Mouse (Mus musculus) hindbrain, embryonic 15.5 days (tissue): ENCODE measurements around the gene Fbxo2. TPM values are rescaled to one million over a fixed set of nuclear protein-coding genes. Genes with fewer than 3 reads are reported as not detected.
"Not testable (repeated sequence)": the region's sequence is repeated elsewhere in the genome, so short reads cannot be mapped to it uniquely, and the experiment has no call there.

ENCODE experiments used
- ATAC-seq: fragments of 200-750 bp; cut with Nextera tagmentation; 2 replicates; pipeline ENCODE4 v1.8.0; 2017; ENCODE audit warnings: low read depth, moderate number of reproducible peaks, moderate TSS enrichment; ENCODE audit not compliant: low FRiP score
- H3K27ac ChIP-seq: fragments of 300-500 bp; sonication (generic); replicated peaks from 2 replicates; pipeline ENCODE4 v1.5.1; 2015; ENCODE audit warnings: mild to moderate bottlenecking, inconsistent platforms
- H3K27me3 ChIP-seq: fragments of 300-500 bp; sonication (generic); 2 replicates; pipeline ENCODE4 v1.6.1; 2015; ENCODE audit warnings: control low read depth, inconsistent platforms
- H3K36me3 ChIP-seq: fragments of 300-500 bp; sonication (generic); 2 replicates; pipeline ENCODE4 v1.6.1; 2015; ENCODE audit warnings: control low read depth, inconsistent platforms
- H3K4me1 ChIP-seq: fragments of 300-500 bp; sonication (generic); replicated peaks from 2 replicates; pipeline ENCODE4 v1.6.1; 2015; ENCODE audit warnings: control low read depth, inconsistent platforms
- H3K4me2 ChIP-seq: fragments of 300-500 bp; sonication (generic); 2 replicates; pipeline ENCODE4 v1.6.1; 2015; ENCODE audit warnings: moderate library complexity, mild to moderate bottlenecking, inconsistent platforms
- H3K4me3 ChIP-seq: fragments of 300-500 bp; sonication (generic); 2 replicates; pipeline ENCODE4 v1.5.1; 2015; ENCODE audit warnings: mild to moderate bottlenecking, inconsistent platforms
- H3K9ac ChIP-seq: fragments of 300-500 bp; sonication (generic); 2 replicates; pipeline ENCODE4 v1.6.1; 2015; ENCODE audit warnings: inconsistent platforms
- H3K9me3 ChIP-seq: fragments of 300-500 bp; sonication (generic); 2 replicates; pipeline ENCODE4 v1.6.1; 2016; ENCODE audit warnings: control low read depth, inconsistent platforms
- WGBS: fragments of 180-500 bp; shearing (Covaris S2); methylation state at CpG from one replicate; pipeline ENCODE4 v1.1.7; 2015; 5-methylcytosine and 5-hydroxymethylcytosine counted together
- polyA plus RNA-seq: library from polyadenylated mRNA; unstranded; fragments of >200 nt; fragmentation: Nextera tagmentation; extraction: Ambion mirVana; gene quantifications from 2 replicates; pipeline ENCODE4 v1.2.1, GENCODE M21; 2015

Gene Fbxo2
- polyA plus RNA-seq, 1 experiment from 2014 or later = 23.4 TPM

DNA sequence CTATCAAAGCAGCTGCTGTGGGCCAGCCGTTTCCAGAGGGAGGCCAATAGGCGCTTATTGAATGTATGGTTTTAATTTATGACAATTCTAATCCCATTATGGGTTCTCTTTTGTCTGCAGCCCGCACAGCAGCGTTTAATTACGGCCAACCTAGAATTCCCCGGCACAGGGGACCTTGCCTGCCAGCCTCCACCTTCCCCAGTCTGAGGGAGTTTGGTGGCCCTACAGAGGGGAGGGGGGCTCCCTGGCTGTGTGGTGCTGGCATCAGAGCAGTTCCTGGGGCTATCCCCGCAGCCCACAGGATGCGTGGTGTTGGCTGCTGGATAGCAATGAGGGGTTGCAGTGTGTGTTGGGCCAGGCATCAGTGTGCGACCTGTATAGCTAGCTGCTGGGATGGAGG, 24.1 kb downstream of the Fbxo2 start:
- Histone ChIP-seq H3K27me3 (no peaks in the 10 kb centered on the region), H3K9ac (no peak overlapping the region), H3K27ac (no peak overlapping the region), H3K4me1 (peaks cover 13% of the 10 kb centered on the region; the same call in 1 of the 2 replicates), H3K4me3 (no peak overlapping the region), H3K4me2 (no peak overlapping the region), H3K36me3 (no peaks in the 10 kb centered on the region), H3K9me3 (no peaks in the 10 kb centered on the region)
- WGBS = 31% methylated on average over 9 of the region's 9 CpGs
- 0 out of 2 replicates have a peak, but pooled peaks have one; percentile 37 for ATAC-seq

DNA sequence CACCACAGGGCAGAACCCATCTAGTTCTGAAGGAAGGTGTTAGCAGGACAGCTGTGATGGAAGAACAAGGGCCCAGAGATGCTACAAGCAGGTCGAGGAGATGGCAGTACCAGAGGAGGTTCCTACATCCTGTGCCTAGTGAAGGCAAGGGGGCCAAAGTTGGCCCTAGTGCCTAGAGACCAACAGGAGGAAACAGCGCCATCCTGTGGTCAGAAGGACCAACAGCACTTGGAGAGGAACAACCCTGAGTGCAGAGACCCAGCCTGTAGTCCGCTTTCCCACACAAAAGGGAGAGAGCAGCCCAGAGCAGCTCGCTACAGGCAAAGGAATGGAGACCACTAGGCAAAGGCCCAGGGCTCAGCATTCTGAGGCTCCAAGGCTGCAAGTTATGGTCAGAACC, 25.4 kb downstream of the Fbxo2 start:
- peaks cover 13% of the 10 kb centered on the region; the same call in 1 of the 2 replicates for H3K4me1 ChIP-seq
- no peaks in the 10 kb centered on the region for H3K27me3 ChIP-seq
- H3K4me2 ChIP-seq = no peak overlapping the region
- no peak for ATAC-seq
- H3K4me3 ChIP-seq = no peak overlapping the region
- no peaks in the 10 kb centered on the region for H3K9me3 ChIP-seq
- H3K36me3 ChIP-seq = no peaks in the 10 kb centered on the region
- WGBS = 73% methylated on average over 4 of the region's 4 CpGs
- no peak overlapping the region for H3K9ac ChIP-seq
- no peak overlapping the region for H3K27ac ChIP-seq

DNA sequence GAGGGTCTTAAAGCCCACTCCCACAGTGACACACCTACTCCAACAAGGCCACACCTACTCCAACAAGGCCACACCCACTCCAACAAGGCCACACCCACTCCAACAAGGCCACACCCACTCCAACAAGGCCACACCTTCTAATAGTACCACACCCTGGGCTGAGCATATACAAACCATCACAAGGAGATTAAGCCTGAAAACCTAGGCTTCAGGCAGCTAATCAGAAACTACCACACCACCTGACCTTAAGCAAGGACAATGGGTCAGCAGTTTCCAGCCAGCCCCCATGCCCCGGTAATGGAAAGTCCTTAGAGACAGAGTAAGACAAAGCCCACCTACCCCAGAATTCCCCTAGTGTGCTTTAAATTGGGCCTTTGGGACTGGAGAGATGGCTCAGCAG, 28.3 kb downstream of the Fbxo2 start:
- H3K4me1 ChIP-seq = peaks cover 14% of the 10 kb centered on the region
- ATAC-seq, H3K36me3 ChIP-seq, H3K27ac ChIP-seq, H3K4me2 ChIP-seq, H3K27me3 ChIP-seq, H3K9ac ChIP-seq, H3K4me3 ChIP-seq, H3K9me3 ChIP-seq: not testable (repeated sequence)
- WGBS = 92% methylated on average over 1 of the region's 1 CpGs

DNA sequence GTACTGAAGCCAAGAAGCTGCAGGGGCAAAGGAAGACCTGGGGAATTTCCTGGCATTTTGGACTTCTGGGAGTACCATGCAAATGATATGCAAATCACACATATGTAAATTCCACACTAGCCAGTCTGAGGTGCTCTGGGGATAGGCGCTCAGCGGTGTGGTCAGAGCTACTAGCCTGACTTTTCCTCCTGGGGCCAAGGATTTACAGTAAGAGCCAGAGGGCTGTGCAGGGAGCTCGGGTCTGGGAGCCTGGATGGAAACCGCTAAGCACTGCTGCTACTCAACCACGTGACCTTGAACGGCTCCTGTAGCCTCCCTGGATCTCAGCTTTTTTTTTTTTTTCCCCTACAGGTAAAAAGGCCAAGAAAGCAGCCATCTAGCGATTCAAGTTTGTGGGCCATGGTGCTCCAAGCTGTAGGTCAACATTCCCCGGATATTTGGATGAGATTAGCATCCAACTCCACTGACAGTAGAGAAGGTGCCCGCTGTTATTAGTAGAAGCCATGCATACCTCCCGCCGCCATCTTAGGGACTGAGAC, 32.4 kb downstream of the Fbxo2 start:
- WGBS = 34% methylated on average over 11 of the region's 11 CpGs
- ATAC-seq = no peak
- no peak overlapping the region for H3K4me2 ChIP-seq

DNA sequence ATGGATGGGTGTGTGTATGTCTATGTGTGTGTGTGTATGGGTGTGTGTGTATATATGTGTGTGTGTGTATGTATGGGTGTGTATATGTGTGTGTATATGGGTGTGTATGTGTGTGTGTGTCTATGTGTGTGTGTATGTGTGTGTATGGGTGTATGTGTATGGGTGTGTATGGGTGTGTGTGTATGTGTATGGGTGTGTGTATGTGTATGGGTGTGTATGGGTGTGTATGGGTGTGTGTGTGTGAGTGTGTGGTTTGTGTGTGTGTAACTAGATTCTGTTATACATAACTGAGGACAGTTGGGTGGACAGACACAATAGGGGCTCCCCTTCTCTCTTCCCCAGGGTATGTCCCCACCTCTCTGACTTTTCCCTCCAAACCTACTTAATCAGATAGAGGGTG, 34.0 kb downstream of the Fbxo2 start:
- no peaks in the 10 kb centered on the region for H3K27me3 ChIP-seq
- no peak overlapping the region for H3K4me3 ChIP-seq
- H3K4me1 ChIP-seq = peaks cover 16% of the 10 kb centered on the region
- no peaks in the 10 kb centered on the region for H3K36me3 ChIP-seq
- H3K27ac ChIP-seq = no peak overlapping the region
- H3K9ac ChIP-seq = no peak overlapping the region
- no peaks in the 10 kb centered on the region for H3K9me3 ChIP-seq
- ATAC-seq = no peak; the same call in 1 of the 2 replicates
- H3K4me2 ChIP-seq = no peak overlapping the region

More for the DNA sequence above, 32.4 kb downstream of the Fbxo2 start:
- no peak overlapping the region for H3K4me3 ChIP-seq
- no peak overlapping the region for H3K9ac ChIP-seq
- H3K27ac ChIP-seq = no peak overlapping the region
- H3K9me3 ChIP-seq = no peaks in the 10 kb centered on the region
- H3K36me3 ChIP-seq = no peaks in the 10 kb centered on the region
- no peaks in the 10 kb centered on the region for H3K27me3 ChIP-seq
- peaks cover 7% of the 10 kb centered on the region for H3K4me1 ChIP-seq

DNA sequence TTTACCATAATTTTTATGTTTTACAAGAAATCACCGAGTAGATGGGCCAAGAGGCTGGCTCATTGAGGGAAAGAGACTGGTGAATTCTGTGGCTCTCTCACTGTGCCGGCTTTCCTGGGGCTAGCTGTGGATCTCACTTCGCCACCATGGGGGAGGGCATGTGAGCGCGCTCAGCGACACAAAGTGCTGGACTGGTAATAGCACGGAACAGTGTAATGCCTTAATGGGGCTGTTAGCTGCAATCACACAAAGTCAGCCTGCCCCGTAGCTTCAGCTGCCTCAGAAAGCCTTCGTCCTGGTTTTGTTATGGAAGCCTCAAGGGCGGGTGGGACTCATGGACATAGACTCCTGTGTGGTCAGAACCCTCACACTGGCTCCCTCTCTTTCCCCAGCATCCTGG, 38.3 kb downstream of the Fbxo2 start:
- Histone ChIP-seq H3K9ac (no peak overlapping the region), H3K9me3 (no peaks in the 10 kb centered on the region), H3K4me1 (peaks cover 9% of the 10 kb centered on the region), H3K4me3 (no peak overlapping the region), H3K27me3 (no peaks in the 10 kb centered on the region), H3K27ac (no peak overlapping the region), H3K36me3 (no peaks in the 10 kb centered on the region), H3K4me2 (no peak overlapping the region)
- ATAC-seq = no peak
- WGBS = 36% methylated on average over 10 of the region's 10 CpGs

DNA sequence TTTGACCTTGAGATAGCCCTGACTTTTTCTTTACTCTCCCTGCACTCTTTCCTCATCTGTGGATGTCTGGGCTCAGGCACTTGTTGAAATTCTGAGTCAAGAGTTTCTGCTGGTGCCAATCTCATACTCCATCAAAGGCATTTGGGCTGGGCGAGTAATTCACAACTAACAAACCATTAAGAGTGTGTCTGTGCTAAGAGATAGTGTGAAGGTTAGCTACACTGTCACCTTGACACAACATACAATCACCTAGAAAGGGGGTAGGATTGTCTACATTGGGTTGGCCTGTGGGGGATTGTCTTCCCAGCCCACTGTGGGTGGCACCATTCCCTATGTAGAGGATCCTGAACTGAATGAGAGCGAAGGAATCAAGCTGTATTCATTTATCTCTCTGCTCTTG, 43.1 kb downstream of the Fbxo2 start:
- Histone ChIP-seq H3K9me3 (no peaks in the 10 kb centered on the region), H3K9ac (no peak overlapping the region), H3K4me3 (no peak overlapping the region), H3K4me1 (peaks cover 23% of the 10 kb centered on the region), H3K4me2 (no peak overlapping the region), H3K27me3 (no peaks in the 10 kb centered on the region), H3K27ac (no peak overlapping the region), H3K36me3 (no peaks in the 10 kb centered on the region)
- ATAC-seq = no peak
- WGBS = 91% methylated on average over 2 of the region's 2 CpGs

DNA sequence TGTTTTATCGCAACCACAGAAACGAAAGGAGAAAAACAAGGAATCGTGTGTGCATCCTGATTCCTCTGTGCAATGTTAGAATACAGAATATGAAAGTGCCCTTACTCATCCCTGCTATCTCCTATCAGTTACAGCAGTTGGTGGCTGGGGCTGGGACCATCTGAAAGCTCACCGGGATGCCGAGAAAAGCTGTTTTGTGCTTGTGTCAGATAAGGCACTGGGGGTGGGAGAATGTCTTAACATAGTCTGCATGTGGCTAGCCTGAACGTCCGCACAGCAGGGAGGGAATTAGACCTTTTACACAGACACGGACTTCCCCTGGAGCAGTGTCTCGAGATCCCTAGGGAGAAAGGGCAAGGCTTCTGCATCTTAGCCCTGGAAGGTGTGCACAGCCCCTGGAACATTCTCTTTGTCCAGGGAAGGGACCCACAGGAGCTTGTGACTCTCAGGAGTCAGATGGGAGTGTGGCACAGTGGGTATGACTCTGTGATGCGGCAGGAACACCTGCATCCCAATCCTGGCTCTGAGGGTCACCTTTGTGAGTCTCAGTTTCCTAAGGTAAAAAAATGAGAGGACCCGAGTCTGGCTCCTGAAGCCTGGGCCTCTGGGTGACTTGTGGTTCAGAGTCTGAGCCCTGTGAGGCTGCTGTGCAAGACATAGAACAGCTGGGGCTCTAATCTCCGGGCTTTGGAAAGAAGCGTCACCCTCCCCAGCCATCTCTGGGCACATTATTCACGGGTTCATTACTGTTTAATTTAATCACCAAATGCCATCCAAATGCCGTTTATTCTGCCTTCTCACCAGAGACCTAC, 43.8 kb downstream of the Fbxo2 start:
- Histone ChIP-seq H3K27ac (no peak overlapping the region), H3K4me2 (no peak overlapping the region), H3K9me3 (no peaks in the 10 kb centered on the region), H3K4me3 (no peak overlapping the region), H3K4me1 (peaks cover 15% of the 10 kb centered on the region), H3K36me3 (no peaks in the 10 kb centered on the region), H3K9ac (no peak overlapping the region), H3K27me3 (no peaks in the 10 kb centered on the region)
- ATAC-seq = no peak
- 48% methylated on average over 15 of the region's 15 CpGs for WGBS

DNA sequence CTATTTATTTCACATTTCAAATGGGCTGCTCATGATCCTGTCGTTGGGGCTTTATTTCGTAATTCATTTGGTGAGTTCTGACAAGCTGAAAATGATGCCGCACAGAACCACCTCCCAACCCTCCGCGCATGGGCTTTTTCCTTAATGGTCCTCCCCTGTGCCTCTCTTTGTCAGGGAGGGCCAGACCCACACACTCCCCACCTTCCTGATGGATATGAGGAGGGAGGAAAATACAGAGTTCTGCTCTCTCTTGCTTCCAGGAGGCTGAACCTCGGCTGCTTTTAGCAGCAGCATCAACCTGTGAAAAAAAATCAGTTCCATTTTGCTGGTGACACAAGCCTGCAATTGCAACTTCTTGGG, 44.4 kb downstream of the Fbxo2 start:
- H3K4me2 ChIP-seq = no peak overlapping the region
- no peak overlapping the region for H3K4me3 ChIP-seq
- H3K9ac ChIP-seq = no peak overlapping the region
- no peaks in the 10 kb centered on the region for H3K9me3 ChIP-seq
- 36% methylated on average over 6 of the region's 6 CpGs for WGBS
- no peaks in the 10 kb centered on the region for H3K36me3 ChIP-seq
- H3K4me1 ChIP-seq = peaks cover 15% of the 10 kb centered on the region
- ATAC-seq = no peak
- H3K27ac ChIP-seq = no peak overlapping the region
- no peaks in the 10 kb centered on the region for H3K27me3 ChIP-seq

DNA sequence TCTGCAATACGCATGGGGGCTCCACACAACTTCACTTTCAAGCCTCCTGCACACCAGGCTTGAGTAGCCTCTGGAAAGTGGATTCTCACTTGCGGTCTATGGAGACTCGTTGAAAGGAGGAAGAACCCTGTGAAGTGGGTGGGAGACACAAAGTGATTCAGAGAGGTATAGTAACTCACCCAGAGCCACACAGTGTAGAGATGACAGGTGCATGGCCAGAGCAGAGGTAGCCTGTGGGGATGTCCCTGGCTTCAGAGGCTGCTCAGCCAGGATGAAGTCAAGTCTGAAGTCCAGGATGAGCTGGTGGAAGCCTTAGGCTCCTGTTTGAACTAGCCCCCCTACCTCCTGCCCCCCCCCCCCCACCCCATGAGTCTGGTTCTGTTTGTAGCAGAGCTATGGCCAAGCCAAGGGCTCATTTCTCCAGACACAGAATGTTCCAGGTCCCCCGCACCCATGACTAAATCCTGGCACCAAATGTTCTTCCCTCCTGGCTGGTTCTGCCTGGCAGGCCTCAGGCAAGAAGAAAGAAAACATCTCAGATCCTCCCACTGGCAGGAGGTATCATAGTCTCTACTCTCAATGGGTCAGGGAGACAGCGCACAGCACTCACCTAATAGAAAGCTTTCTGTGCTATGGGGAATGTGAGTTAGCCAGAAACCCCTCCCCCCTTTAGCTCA, 54.2 kb downstream of the Fbxo2 start:
- no peaks in the 10 kb centered on the region for H3K36me3 ChIP-seq
- no peak for ATAC-seq
- peaks cover 26% of the 10 kb centered on the region for H3K4me1 ChIP-seq
- H3K27me3 ChIP-seq = no peaks in the 10 kb centered on the region
- H3K9ac ChIP-seq = no peak overlapping the region
- no peak overlapping the region for H3K4me2 ChIP-seq
- H3K27ac ChIP-seq = no peak overlapping the region
- WGBS = 43% methylated on average over 5 of the region's 5 CpGs
- H3K4me3 ChIP-seq = no peak overlapping the region
- no peaks in the 10 kb centered on the region for H3K9me3 ChIP-seq

DNA sequence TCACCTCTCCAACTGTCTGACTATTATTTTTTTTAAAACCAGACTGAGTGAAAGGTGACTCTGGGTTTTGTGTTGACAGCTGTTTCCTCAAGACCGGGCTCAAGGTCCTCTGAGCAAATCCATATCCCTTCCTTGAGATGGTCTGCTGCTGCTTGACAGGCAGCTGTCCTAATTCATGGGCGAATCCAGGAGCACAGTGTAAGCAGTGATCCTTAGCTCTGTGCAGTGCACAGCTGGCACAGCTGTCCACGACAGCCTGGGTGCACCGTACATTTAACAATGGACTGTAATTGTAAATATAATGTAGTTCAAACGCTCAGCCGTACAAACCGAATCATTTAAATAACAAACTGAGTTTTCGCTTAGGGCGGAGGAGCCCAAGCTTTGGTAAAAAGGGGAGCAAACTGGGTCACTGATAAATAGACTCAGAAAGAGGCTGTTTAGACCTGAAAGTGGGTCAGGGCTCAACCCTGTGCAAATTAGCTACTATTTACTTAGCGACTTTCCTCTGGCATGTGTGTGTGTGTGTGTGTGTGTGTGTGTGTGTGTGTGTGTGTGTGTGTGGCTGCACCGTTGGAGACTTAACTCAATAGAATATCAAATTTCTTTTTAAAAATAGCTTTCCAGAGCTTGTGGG, 55.0 kb downstream of the Fbxo2 start:
- no peaks in the 10 kb centered on the region for H3K9me3 ChIP-seq
- peaks cover 26% of the 10 kb centered on the region for H3K4me1 ChIP-seq
- WGBS = 48% methylated on average over 11 of the region's 11 CpGs
- ATAC-seq = no peak
- H3K9ac ChIP-seq = no peak overlapping the region
- H3K4me3 ChIP-seq = no peak overlapping the region
- H3K4me2 ChIP-seq = no peak overlapping the region
- no peaks in the 10 kb centered on the region for H3K36me3 ChIP-seq
- no peaks in the 10 kb centered on the region for H3K27me3 ChIP-seq
- H3K27ac ChIP-seq = no peak overlapping the region
